Mouse (Mus musculus): ENCODE data around the gene Dnajc2.

GRCm38 (mm10) chr5:21787186-21788105 lies 2.4 kb upstream of the Dnajc2 start:
- TF ChIP-seq POLR2A (IDR thresholded peaks at IDR 0.05; ENCODE audit: borderline replicate concordance, control insufficient read depth, low read depth, low read length) (no peak), CTCF (IDR thresholded peaks at IDR 0.05; ENCODE audit: control insufficient read depth, insufficient read depth, low read length) (no peak)

Measured in bone marrow, adult 2 months (tissue).